Mouse (Mus musculus): Measurements from ENCODE around the gene Mydgf.

- TF ChIP-seq CTCF (IDR thresholded peaks at IDR 0.05; ENCODE audit: control insufficient read depth, insufficient read depth, low read length) (no peak), POLR2A (IDR thresholded peaks at IDR 0.05; ENCODE audit: borderline replicate concordance, control insufficient read depth, low read depth, low read length) (no peak)
Measured at GRCm38 (mm10) chr17:56233389-56233788, 49.7 kb upstream of the Mydgf start.

All from bone marrow, adult 2 months (tissue).